Mouse (Mus musculus) neutrophil, adult 65 days (primary cell): ENCODE results near the gene Olfr1373. TPM values are rescaled to one million over a fixed set of nuclear protein-coding genes. Genes with fewer than 3 reads are reported as not detected.

ENCODE experiments used
- total RNA-seq: library from RNA; stranded (reverse); gene quantifications from 2 replicates; pipeline ENCODE4 v1.2.4, GENCODE M21; 2023

Gene Olfr1373
- not detected in 2 replicates for total RNA-seq

GRCm38 (mm10) chr11:52145428-52145827 lies at the start of gene Olfr1373:
Olfr1373 (minus strand) TSS chr11:52145528.

GRCm38 (mm10) chr11:52098398-52098946 lies 46.9 kb downstream of the Olfr1373 start, which contains the start of gene Ppp2ca:
Ppp2ca (plus strand) TSS chr11:52098681.

Other genes starting within 250 kb of the Olfr1373 start
- 26.0 and 30.6 TPM in 2 replicates for gene Cdkn2aipnl, start 177.9 kb downstream of the Olfr1373 start, total RNA-seq
- gene Ube2b, start 144.8 kb downstream of the Olfr1373 start, total RNA-seq, result 185 and 215 TPM in 2 replicates
- 2.2 and 3.9 TPM in 2 replicates for gene Cdkl3, start 141.3 kb downstream of the Olfr1373 start, total RNA-seq
- gene Ppp2ca, start 46.8 kb downstream of the Olfr1373 start, total RNA-seq, result 112 and 126 TPM in 2 replicates
- gene Olfr1371, start 68.5 kb upstream of the Olfr1373 start, total RNA-seq, result not detected in 2 replicates
- gene Skp1a, start 86.5 kb upstream of the Olfr1373 start, total RNA-seq, result 64.0 and 73.0 TPM in 2 replicates
- gene Tcf7, start 137.5 kb upstream of the Olfr1373 start, total RNA-seq, result 0.20 and 0.88 TPM in 2 replicates
- gene Vdac1, start 215.3 kb upstream of the Olfr1373 start, total RNA-seq, result 60.1 and 73.1 TPM in 2 replicates